Mouse (Mus musculus) midbrain, embryonic 12.5 days (tissue): ENCODE data around the gene Ccl11. TPM values are rescaled to one million over a fixed set of nuclear protein-coding genes. Genes with fewer than 3 reads are reported as not detected.

Experiments
- ATAC-seq: fragments of 200-750 bp; cut with Nextera tagmentation; 2 replicates; pipeline ENCODE4 v1.8.0; 2017; ENCODE audit warnings: low read depth, moderate TSS enrichment, moderate library complexity; ENCODE audit not compliant: low FRiP score
- H3K27ac ChIP-seq: fragments of 300-500 bp; sonication (generic); replicated peaks from 2 replicates; pipeline ENCODE4 v1.5.1; 2016; ENCODE audit warnings: mild to moderate bottlenecking
- H3K27me3 ChIP-seq: fragments of 300-500 bp; sonication (generic); 2 replicates; pipeline ENCODE4 v1.6.1; 2016; ENCODE audit warnings: mild to moderate bottlenecking
- H3K36me3 ChIP-seq: fragments of 300-500 bp; sonication (generic); 2 replicates; pipeline ENCODE4 v1.6.1; 2016
- H3K4me1 ChIP-seq: fragments of 300-500 bp; sonication (generic); 2 replicates; pipeline ENCODE4 v1.6.1; 2016
- H3K4me2 ChIP-seq: fragments of 300-500 bp; sonication (generic); replicated peaks from 2 replicates; pipeline ENCODE4 v1.6.1; 2016; ENCODE audit warnings: mild to moderate bottlenecking, moderate library complexity
- H3K4me3 ChIP-seq: fragments of 300-500 bp; sonication (generic); 2 replicates; pipeline ENCODE4 v1.5.1; 2016; ENCODE audit warnings: mild to moderate bottlenecking
- H3K9ac ChIP-seq: fragments of 300-500 bp; sonication (generic); replicated peaks from 2 replicates; pipeline ENCODE4 v1.6.1; 2016; ENCODE audit warnings: mild to moderate bottlenecking, moderate library complexity
- H3K9me3 ChIP-seq: fragments of 300-500 bp; sonication (generic); 2 replicates; pipeline ENCODE4 v1.6.1; 2016; ENCODE audit warnings: mild to moderate bottlenecking
- WGBS: fragments of 180-500 bp; shearing (Covaris S2); methylation state at CpG from one replicate; pipeline ENCODE4 v1.1.7; 2016; 5-methylcytosine and 5-hydroxymethylcytosine counted together
- polyA plus RNA-seq: library from polyadenylated mRNA; unstranded; fragments of >200 nt; fragmentation: Nextera tagmentation; extraction: Ambion mirVana; gene quantifications from 2 replicates; pipeline ENCODE4 v1.2.1, GENCODE M21; 2016

Gene Ccl11
- polyA plus RNA-seq, 1 experiment from 2014 or later: not detected

DNA sequence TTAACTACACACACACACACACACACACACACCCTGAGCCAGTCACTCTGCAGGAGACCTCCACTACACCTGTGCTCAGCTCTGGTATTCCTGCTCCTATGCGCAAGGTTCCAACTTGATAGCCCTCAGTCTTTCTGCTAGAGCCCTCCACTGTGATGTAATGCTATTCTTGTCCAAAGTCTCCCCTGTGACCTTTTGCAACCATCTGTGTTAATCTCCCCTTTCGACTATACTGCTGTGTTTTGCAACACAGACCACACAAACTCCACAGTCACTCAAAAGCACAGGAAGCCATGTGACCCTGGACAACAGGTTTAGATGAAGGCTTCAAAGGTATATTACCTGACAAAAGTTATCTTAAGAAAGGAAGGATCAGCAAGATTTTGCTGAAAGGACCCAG, 5.8 kb downstream of the Ccl11 start:
- Histone ChIP-seq H3K9ac (no peak overlapping the region), H3K4me2 (no peak overlapping the region), H3K27me3 (no peaks in the 10 kb centered on the region), H3K9me3 (no peaks in the 10 kb centered on the region), H3K27ac (no peak overlapping the region), H3K4me1 (no peaks in the 10 kb centered on the region), H3K4me3 (no peak overlapping the region), H3K36me3 (no peaks in the 10 kb centered on the region)
- WGBS: 74% methylated on average over 2 of the region's 2 CpGs
- no peak for ATAC-seq

DNA sequence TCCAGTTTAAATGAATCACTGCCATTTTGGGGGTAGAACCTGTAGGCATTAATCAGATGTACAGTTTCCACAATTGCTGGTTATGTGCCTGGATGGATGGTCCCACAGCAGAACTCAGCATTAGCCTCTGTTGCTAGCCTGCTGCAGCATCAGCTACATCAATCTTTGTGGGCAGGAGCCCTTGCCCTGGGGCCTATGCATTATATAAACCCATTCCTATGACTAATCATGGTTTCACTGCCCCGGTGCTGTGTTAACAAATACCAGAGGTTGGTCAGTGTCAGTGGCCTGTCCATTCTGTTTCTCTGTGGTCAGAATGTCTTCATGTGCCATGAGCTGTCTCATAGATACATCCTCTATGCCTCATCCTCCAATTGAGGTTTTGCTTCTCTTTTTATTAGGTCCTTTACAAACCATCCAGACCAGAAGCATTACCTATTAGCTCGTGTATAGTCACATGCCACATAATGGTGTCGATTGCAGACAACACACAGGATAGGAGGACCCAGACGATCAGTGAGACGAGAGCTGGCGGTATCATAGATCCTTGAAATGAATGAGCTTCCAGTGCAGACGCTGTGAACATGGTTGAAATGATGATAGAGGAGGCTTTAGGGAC, 9.4 kb downstream of the Ccl11 start:
- H3K4me1 ChIP-seq: no peaks in the 10 kb centered on the region
- 86% methylated on average over 7 of the region's 7 CpGs for WGBS
- no peak for ATAC-seq

DNA sequence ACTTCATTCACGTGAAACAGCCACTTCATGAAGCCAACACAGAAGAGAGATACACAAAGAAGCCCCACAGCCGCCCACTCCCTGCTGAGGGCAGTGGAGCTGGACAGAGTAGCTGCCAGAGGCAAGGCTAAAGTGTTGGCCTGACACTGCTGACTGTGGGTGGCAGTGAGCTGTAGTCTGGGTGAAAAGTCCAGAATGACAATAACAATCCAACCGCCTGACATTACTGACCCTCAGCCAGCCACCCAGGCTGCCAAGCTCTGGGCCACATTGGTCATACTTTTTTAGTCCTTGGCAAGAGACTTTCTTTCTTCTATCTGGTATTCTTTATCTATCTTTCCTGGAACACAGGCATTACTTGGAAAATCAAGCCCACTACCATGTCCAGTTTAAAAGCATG, 13.5 kb downstream of the Ccl11 start:
- Histone ChIP-seq H3K4me3 (no peak overlapping the region), H3K36me3 (no peaks in the 10 kb centered on the region), H3K9ac (no peak overlapping the region), H3K4me2 (no peak overlapping the region), H3K4me1 (no peaks in the 10 kb centered on the region), H3K27ac (no peak overlapping the region), H3K27me3 (no peaks in the 10 kb centered on the region), H3K9me3 (no peaks in the 10 kb centered on the region)
- ATAC-seq: no peak
- WGBS: 66% methylated on average over 3 of the region's 3 CpGs

More for the DNA sequence above, 9.4 kb downstream of the Ccl11 start:
- H3K4me3 ChIP-seq: no peak overlapping the region
- H3K27ac ChIP-seq: no peak overlapping the region
- H3K9me3 ChIP-seq: no peaks in the 10 kb centered on the region
- no peak overlapping the region for H3K4me2 ChIP-seq
- no peak overlapping the region for H3K9ac ChIP-seq
- H3K27me3 ChIP-seq: no peaks in the 10 kb centered on the region
- H3K36me3 ChIP-seq: no peaks in the 10 kb centered on the region

DNA sequence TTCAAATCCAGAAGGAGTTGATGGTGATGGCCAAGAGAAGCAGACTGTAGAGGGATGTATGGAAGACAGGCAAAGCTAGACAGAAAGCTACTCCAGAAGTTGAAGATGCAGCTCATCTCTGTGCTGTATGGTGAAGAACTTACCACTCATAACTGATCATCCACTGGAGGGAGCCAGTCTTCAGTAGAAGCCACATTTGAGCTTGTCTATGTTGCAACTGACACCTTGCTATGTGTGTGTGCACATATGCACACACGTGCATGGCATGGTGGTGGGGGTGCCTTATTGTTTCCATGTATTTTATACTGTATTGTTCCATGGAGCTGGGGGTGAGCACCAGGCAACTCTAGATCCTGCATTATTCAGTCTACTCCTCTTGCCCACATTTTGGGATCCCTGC, 14.8 kb downstream of the Ccl11 start:
- Histone ChIP-seq H3K27ac (no peak overlapping the region), H3K4me1 (no peaks in the 10 kb centered on the region), H3K4me2 (no peak overlapping the region), H3K9ac (no peak overlapping the region), H3K27me3 (no peaks in the 10 kb centered on the region), H3K9me3 (no peaks in the 10 kb centered on the region), H3K36me3 (no peaks in the 10 kb centered on the region), H3K4me3 (no peak overlapping the region)
- WGBS: 93% methylated on average over 1 of the region's 1 CpGs
- ATAC-seq: no peak

DNA sequence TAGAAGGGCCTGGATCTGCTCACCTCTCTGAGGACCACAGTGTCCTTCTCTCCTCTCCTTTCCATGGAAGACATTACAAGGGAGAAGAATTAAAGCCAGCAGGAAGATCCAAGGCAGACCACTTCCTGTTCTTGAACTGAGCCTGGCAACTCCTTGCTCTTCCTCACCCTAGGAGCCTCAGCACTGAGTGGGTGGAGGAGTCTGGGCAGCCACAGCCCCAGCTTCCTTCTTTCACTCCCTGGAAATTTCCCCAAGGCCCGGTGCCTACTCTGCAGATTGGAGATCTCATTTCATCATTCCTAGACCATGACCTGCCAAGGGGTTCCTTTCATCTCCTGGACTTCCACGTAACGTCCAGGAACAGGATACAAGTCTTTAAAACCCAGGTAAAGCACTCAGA, 15.4 kb downstream of the Ccl11 start:
- ATAC-seq: no peak
- H3K9me3 ChIP-seq: no peaks in the 10 kb centered on the region
- H3K4me3 ChIP-seq: no peak overlapping the region
- H3K27ac ChIP-seq: no peak overlapping the region
- no peak overlapping the region for H3K4me2 ChIP-seq
- WGBS: 80% methylated on average over 3 of the region's 3 CpGs
- H3K36me3 ChIP-seq: no peaks in the 10 kb centered on the region
- no peaks in the 10 kb centered on the region for H3K4me1 ChIP-seq
- H3K9ac ChIP-seq: no peak overlapping the region
- H3K27me3 ChIP-seq: no peaks in the 10 kb centered on the region

DNA sequence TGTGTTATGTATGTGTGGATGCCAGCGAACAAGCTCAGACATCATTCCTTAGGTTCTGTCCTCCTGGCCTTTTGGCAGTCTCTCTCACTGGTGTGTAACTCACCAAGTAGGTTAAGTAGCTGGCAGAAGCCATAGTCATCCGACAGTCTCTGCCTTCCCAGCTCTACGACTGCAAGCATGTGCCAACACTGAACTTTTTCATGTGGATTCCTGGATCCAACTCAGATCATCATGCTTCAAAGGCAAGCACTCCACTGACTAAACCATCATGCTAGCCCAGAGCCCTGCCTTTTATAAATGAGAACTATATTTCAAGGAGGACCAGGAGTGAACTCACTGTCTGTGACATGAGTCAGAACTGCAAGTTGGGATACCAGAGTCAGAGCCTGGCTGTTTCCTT, 16.1 kb downstream of the Ccl11 start:
- WGBS: 91% methylated on average over 3 of the region's 3 CpGs
- H3K9ac ChIP-seq: no peak overlapping the region
- no peak for ATAC-seq

DNA sequence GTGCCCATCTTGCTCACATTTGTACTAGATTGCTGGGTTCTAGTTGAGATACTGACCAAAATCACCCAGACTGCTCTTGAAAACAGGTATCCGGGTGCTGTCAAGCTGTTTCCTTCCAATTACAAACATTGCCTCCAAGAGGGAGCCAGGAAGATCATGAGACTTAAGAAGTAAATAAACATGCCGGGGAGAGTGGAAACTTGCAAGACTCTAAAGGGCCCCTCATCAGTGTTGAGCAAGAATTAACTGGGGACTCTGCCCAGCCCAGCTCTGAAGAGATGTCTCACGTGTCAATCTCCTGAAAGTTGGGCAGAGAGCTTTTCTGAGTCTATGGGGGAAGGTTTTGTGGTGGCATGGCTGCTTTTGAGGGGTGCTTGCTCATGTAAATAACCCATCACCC, 19.4 kb downstream of the Ccl11 start:
- WGBS: 73% methylated on average over 3 of the region's 3 CpGs
- Histone ChIP-seq H3K27ac (no peak overlapping the region), H3K36me3 (no peaks in the 10 kb centered on the region), H3K9me3 (no peaks in the 10 kb centered on the region), H3K4me3 (no peak overlapping the region), H3K4me2 (no peak overlapping the region), H3K9ac (no peak overlapping the region), H3K4me1 (no peaks in the 10 kb centered on the region), H3K27me3 (no peaks in the 10 kb centered on the region)
- ATAC-seq: no peak

More for the DNA sequence above, 16.1 kb downstream of the Ccl11 start:
- Histone ChIP-seq H3K36me3 (no peaks in the 10 kb centered on the region), H3K4me2 (no peak overlapping the region), H3K4me3 (no peak overlapping the region), H3K27ac (no peak overlapping the region), H3K27me3 (no peaks in the 10 kb centered on the region), H3K4me1 (no peaks in the 10 kb centered on the region), H3K9me3 (no peaks in the 10 kb centered on the region)

DNA sequence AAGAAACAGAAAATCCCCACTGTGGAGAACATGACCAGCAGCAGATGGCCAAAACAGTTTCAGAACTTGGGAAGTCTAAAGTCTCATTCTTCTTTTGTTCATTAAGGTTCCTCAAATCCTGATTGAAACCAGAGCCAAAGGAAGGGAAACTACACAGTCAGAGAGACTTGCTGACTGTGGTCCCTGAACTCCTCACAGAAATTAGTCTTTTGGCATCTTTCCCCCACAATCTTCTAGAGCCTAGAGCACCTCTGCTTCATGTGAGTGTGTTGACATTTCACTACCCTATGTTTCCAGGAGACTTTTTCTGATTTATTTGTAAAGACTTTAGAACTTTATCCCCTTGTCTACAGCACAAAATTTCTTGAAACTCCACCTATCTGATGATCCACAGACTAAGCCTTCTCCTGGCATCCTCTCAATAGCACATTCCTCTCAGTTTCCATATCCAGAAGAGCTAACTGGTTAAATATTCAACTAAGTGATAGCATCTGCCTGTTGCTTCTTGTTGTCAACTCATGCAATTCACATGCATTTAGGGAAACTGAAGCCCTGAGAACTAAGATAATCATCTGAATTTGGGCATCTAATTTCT, 20.6 kb downstream of the Ccl11 start:
- no peak for ATAC-seq
- H3K4me1 ChIP-seq: no peaks in the 10 kb centered on the region

DNA sequence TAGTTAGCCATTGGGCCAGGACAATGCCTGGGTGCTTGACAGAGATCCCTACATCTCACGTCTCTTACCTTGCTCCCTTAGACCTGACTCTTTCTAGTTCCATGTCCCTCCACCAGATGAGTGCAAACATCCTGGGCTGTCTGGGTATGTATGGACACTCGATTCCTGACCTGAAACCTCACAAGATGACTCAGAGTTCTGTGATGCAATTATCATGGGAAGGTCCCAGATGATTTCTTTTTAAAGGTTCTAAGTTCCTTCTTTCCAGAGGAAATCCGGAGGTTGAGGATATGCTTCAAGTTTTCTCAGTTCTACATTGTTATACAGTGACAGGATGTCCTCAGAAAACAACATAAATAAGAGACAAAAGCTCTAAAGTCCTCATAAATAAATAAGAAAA, 23.2 kb downstream of the Ccl11 start:
- Histone ChIP-seq H3K27ac (no peak overlapping the region), H3K9me3 (no peaks in the 10 kb centered on the region), H3K4me2 (no peak overlapping the region), H3K4me3 (no peak overlapping the region), H3K27me3 (no peaks in the 10 kb centered on the region), H3K36me3 (no peaks in the 10 kb centered on the region), H3K9ac (no peak overlapping the region), H3K4me1 (no peaks in the 10 kb centered on the region)
- WGBS: 81% methylated on average over 3 of the region's 3 CpGs
- no peak for ATAC-seq

More for the DNA sequence above, 20.6 kb downstream of the Ccl11 start:
- H3K4me2 ChIP-seq: no peak overlapping the region
- no peaks in the 10 kb centered on the region for H3K36me3 ChIP-seq
- H3K27ac ChIP-seq: no peak overlapping the region
- H3K4me3 ChIP-seq: no peak overlapping the region
- H3K27me3 ChIP-seq: no peaks in the 10 kb centered on the region
- no peaks in the 10 kb centered on the region for H3K9me3 ChIP-seq
- no peak overlapping the region for H3K9ac ChIP-seq

DNA sequence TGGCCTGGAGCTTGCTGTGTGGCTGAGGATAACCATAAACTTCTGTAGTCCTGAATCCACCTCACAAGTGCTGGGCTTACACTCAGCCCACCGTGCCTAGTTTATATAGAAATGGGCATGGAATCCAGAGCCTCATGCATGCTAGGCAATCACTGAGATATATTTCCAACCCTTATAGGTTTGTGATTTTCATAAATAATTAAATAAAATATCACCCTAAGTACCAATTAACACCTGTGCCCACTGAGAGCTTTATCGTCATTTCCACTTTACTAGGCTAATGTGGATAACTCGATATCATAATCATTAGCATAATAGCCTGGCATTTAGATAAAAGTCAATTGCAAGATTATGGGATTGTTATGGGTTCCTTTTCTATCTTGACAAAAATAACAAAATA, 26.7 kb downstream of the Ccl11 start:
- Histone ChIP-seq H3K4me3 (no peak overlapping the region), H3K4me1 (no peaks in the 10 kb centered on the region), H3K9ac (no peak overlapping the region), H3K4me2 (no peak overlapping the region), H3K27ac (no peak overlapping the region), H3K36me3 (no peaks in the 10 kb centered on the region), H3K9me3 (no peaks in the 10 kb centered on the region), H3K27me3 (no peaks in the 10 kb centered on the region)
- 95% methylated on average over 3 of the region's 3 CpGs for WGBS
- ATAC-seq: no peak

DNA sequence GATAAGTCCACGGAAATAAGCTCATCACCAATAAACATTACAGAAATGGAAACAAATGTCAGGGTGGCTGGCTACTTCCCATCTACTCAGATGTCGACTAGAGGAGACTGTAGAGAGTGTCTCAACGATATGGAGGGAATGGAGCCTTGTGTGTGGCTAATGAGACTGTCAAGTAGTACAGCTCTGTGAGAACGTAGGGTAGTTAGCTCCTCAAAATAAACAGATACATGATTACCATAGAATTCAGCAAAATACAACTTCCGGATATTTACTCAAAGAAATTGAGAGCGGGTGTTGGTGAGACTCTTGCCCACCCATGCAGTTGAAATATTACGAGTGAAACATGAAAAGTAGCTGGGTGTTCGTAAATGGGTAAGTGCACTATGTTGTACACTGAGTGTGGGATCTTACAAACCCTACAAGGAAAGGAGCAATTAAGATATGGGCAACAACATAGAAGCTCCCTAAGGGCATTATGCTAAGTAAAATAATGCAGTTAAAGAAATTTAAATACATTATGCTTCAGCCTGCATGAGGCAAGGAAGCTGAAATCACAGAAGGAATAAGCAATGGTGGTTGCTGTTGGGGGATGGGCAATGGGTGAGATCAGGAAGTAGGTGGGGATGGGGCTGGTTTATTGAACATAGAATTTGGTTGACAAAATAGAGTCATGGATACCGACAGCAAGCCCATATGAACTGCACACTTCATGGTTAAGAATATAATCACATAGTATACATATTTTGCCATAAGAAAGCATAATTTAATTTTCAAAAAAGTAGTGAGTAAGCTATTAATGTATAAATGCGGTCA, 42.1 kb downstream of the Ccl11 start:
- H3K9me3 ChIP-seq: no peaks in the 10 kb centered on the region
- H3K9ac ChIP-seq: no peak overlapping the region
- H3K27ac ChIP-seq: no peak overlapping the region
- no peak for ATAC-seq
- 89% methylated on average over 10 of the region's 10 CpGs for WGBS
- no peak overlapping the region for H3K4me3 ChIP-seq
- H3K4me1 ChIP-seq: no peaks in the 10 kb centered on the region
- H3K27me3 ChIP-seq: no peaks in the 10 kb centered on the region
- H3K36me3 ChIP-seq: no peaks in the 10 kb centered on the region
- no peak overlapping the region for H3K4me2 ChIP-seq

DNA sequence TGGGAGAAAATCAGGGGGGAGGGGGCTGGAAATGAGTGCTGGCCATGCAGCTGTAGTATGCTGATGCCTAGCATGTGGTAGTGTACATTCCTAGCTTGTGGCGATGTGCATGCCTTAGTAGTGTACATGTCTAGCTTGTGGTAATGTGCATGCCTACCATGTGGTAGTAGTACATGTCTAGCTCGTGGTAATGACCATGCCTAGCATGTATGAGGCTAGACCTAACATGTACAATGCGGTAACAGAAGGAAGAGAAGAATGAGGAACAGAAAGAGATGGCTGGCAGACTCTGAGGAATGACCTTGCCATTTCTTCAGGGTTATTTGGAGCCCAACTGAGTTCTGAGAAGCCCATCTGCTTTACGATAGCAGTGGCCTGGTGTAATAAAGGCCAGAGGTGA, 43.5 kb downstream of the Ccl11 start:
- H3K4me1 ChIP-seq: no peaks in the 10 kb centered on the region
- H3K27me3 ChIP-seq: no peaks in the 10 kb centered on the region
- no peaks in the 10 kb centered on the region for H3K9me3 ChIP-seq
- no peak overlapping the region for H3K27ac ChIP-seq
- no peak overlapping the region for H3K4me2 ChIP-seq
- 86% methylated on average over 4 of the region's 4 CpGs for WGBS
- no peak for ATAC-seq
- no peaks in the 10 kb centered on the region for H3K36me3 ChIP-seq
- no peak overlapping the region for H3K9ac ChIP-seq
- H3K4me3 ChIP-seq: no peak overlapping the region
